Comparison of ENCODE assay signal across 19 mouse cellular contexts in the genomic region with DNA sequence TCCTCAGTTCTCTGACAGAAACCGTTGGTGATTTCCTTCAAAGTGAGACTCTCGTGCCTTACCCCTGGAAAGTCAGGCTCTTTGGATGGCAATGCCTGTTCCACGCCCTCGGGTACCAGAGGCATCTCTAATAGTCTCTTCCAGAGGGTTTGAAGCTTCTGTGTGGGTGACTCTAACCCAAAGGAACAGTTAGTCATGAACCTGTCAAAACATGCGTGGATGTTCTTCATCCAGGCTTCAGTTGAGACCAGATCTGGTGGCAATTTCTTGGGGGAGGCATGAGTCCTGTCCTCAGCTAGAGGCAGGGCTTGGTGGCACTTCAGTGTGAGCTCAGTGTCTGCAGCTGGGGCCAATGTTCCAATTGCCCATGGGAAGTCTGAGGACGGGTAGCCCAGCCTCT.
DNase-seq lines count a peak whose midpoint lies in the region; ATAC-seq and TF ChIP-seq lines count a peak whose summit lies in the region.
"Had no signal": no experiment of that assay in that cellular context is flagged by ENCODE, and none has a peak within 500 bp of the region (broad histone marks: within the 10 kb centered on the region; RNA-seq: fewer than 3 reads in every experiment).

No protein-coding gene starts in this region.

- no peak for TF ChIP-seq CTCF in liver, postnatal 0 days (IDR thresholded peaks at IDR 0.05; ENCODE audit: low read depth)

- no peak for TF ChIP-seq EP300 in liver, postnatal 0 days (IDR thresholded peaks at IDR 0.05; ENCODE audit: low read depth)

- 72% methylated on average over 6 of the region's 6 CpGs for WGBS in liver, postnatal 0 days (ENCODE audit: insufficient replicate concordance)

- peaks cover 78% of the 10 kb centered on the region for H3K4me1 ChIP-seq in megakaryocyte, embryonic 14.5 days
- no peaks in the 10 kb centered on the region for H3K4me1 ChIP-seq in liver, postnatal 0 days (ENCODE audit: insufficient read depth)

- H3K9me3 ChIP-seq in megakaryocyte, embryonic 14.5 days: no peaks in the 10 kb centered on the region
- H3K9me3 ChIP-seq in liver, postnatal 0 days (ENCODE audit: low read length): no peaks in the 10 kb centered on the region
- H3K9me3 ChIP-seq: embryonic facial prominence, embryonic 10.5 days; embryonic facial prominence, embryonic 12.5 days; forebrain, embryonic 13.5 days; forebrain, embryonic 15.5 days had no signal

- no peak for TF ChIP-seq POLR2A in myocyte (IDR thresholded peaks at IDR 0.05; ENCODE audit: insufficient read length, low read depth)

- ATAC-seq in megakaryocyte, adult 5-6 weeks (ENCODE audit: poor library complexity, severe bottlenecking): no peak
- ATAC-seq in liver, postnatal 0 days: no peak
- ATAC-seq: forebrain, embryonic 13.5 days; forebrain, embryonic 15.5 days; forebrain, postnatal 0 days had no signal

- no peak overlapping the region for H3K27ac ChIP-seq in liver, postnatal 0 days (ENCODE audit: low read depth)
- H3K27ac ChIP-seq: embryonic facial prominence, embryonic 10.5 days; embryonic facial prominence, embryonic 12.5 days; forebrain, embryonic 13.5 days; forebrain, embryonic 15.5 days had no signal

- intact Hi-C loops in heart, postnatal 25 days (cut with DNase I): no loop called here

- H3K36me3 ChIP-seq in megakaryocyte, embryonic 14.5 days (replicated peaks; ENCODE audit: low read length): peaks cover 56% of the 10 kb centered on the region
- no peaks in the 10 kb centered on the region for H3K36me3 ChIP-seq in myocyte (ENCODE audit: control insufficient read depth, insufficient read depth)
- H3K36me3 ChIP-seq in liver, postnatal 0 days (replicated peaks; ENCODE audit: insufficient read depth, low read length): no peaks in the 10 kb centered on the region
- H3K36me3 ChIP-seq: embryonic facial prominence, embryonic 10.5 days; forebrain, embryonic 15.5 days had no signal

- peak overlapping the region; percentile 20 for H3K4me2 ChIP-seq in myocyte (ENCODE audit: low read depth)
- no peak overlapping the region for H3K4me2 ChIP-seq in liver, postnatal 0 days (ENCODE audit: low read depth, low read length)
- H3K4me2 ChIP-seq: embryonic facial prominence, embryonic 12.5 days; forebrain, embryonic 13.5 days; forebrain, embryonic 15.5 days had no signal

- no peaks in the 10 kb centered on the region for H3K79me2 ChIP-seq in myocyte (ENCODE audit: control insufficient read depth, insufficient read depth)

- DNase-seq in telencephalon, adult 2 months (ENCODE audit: low read depth, low spot score): peak; percentile 28
- DNase-seq in heart, postnatal 25 days (ENCODE audit: low spot score): no peak
- no peak for DNase-seq in liver, postnatal 0 days
- DNase-seq: adrenal gland, adult 2 months; adrenal gland, postnatal 10 days; adrenal gland, postnatal 25 days; cerebellum, adult 18-20 months; cerebellum, adult 8-10 months; cerebellum, adult 9-11 months; cerebellum, postnatal 14 days; cerebellum, postnatal 36 days; forebrain, postnatal 0 days had no signal

- no peak overlapping the region for H3K9ac ChIP-seq in liver, postnatal 0 days (replicated peaks)
- H3K9ac ChIP-seq: embryonic facial prominence, embryonic 12.5 days; forebrain, embryonic 13.5 days; forebrain, embryonic 15.5 days; forebrain, postnatal 0 days had no signal

- no peak overlapping the region for H3ac ChIP-seq in myocyte (ENCODE audit: control insufficient read depth, insufficient read length)

- no peaks in the 10 kb centered on the region for H3K27me3 ChIP-seq in megakaryocyte, embryonic 14.5 days (replicated peaks)
- no peaks in the 10 kb centered on the region for H3K27me3 ChIP-seq in myocyte (ENCODE audit: control insufficient read depth, insufficient read depth, insufficient read length)
- no peaks in the 10 kb centered on the region for H3K27me3 ChIP-seq in liver, postnatal 0 days (ENCODE audit: insufficient read depth, low read length)
- H3K27me3 ChIP-seq: embryonic facial prominence, embryonic 12.5 days; forebrain, embryonic 13.5 days; forebrain, embryonic 15.5 days had no signal

- H3K4me3 ChIP-seq in megakaryocyte, embryonic 14.5 days (replicated peaks): peak overlapping the region; percentile 68
- H3K4me3 ChIP-seq in myocyte: no peak overlapping the region
- no peak overlapping the region for H3K4me3 ChIP-seq in liver, postnatal 0 days (ENCODE audit: low read depth, low read length)
- H3K4me3 ChIP-seq: embryonic facial prominence, embryonic 10.5 days; embryonic facial prominence, embryonic 12.5 days; forebrain, embryonic 13.5 days; forebrain, embryonic 15.5 days had no signal

TF ChIP-seq in myocyte, 11 proteins besides CTCF, POLR2A, EP300 and RAD21:
- TF ChIP-seq MYOD1 (IDR thresholded peaks at IDR 0.05; ENCODE audit: control insufficient read depth in 1 of 3, insufficient read length in 2 of 3, low read depth in 2 of 3) (no peak), USF1 (IDR thresholded peaks at IDR 0.05; ENCODE audit: low read depth) (no peak), CEBPB (IDR thresholded peaks at IDR 0.05; ENCODE audit: insufficient read depth, poor library complexity, severe bottlenecking) (no peak), TCF12 (IDR thresholded peaks at IDR 0.05; ENCODE audit: insufficient read depth, poor library complexity, severe bottlenecking) (no peak), E2F4 (IDR thresholded peaks at IDR 0.05; ENCODE audit: insufficient read depth) (no peak), SRF (IDR thresholded peaks at IDR 0.05; ENCODE audit: control insufficient read depth, insufficient read length, low read depth) (no peak), MYOG (IDR thresholded peaks at IDR 0.05; ENCODE audit: control insufficient read depth in 1 of 3, insufficient read depth in 1 of 3, insufficient read length in 2 of 3, low read depth in 2 of 3) (no peak), MAX (IDR thresholded peaks at IDR 0.05; ENCODE audit: low read depth) (no peak), POLR2AphosphoS2 (IDR thresholded peaks at IDR 0.05; ENCODE audit: insufficient read length, low read depth) (no peak), TCF3 (IDR thresholded peaks at IDR 0.05; ENCODE audit: insufficient read length, low read depth) (no peak), REST (IDR thresholded peaks at IDR 0.05; ENCODE audit: insufficient read depth, insufficient read length) (no peak)
